Mouse (Mus musculus): Measurements from ENCODE around the gene Ubap1l. TPM values are rescaled to one million over a fixed set of nuclear protein-coding genes. Genes with fewer than 3 reads are reported as not detected.

Gene Ubap1l
- polyA plus RNA-seq, 1 experiment from 2014 or later = 0.19 TPM

GRCm38 (mm10) chr9:65358956-65359480, 1.8 kb upstream of the Ubap1l start:
- DNase-seq (ENCODE audit: low spot score) = no peak
- no peak overlapping the region for H3K4me2 ChIP-seq
- H3K27ac ChIP-seq (ENCODE audit: low read depth, low read length) = no peak overlapping the region
- peak; percentile 76 for ATAC-seq (replicated peaks; ENCODE audit: low FRiP score)
- H3K27me3 ChIP-seq (replicated peaks; ENCODE audit: control insufficient read depth, insufficient read depth, low read length) = no peaks in the 10 kb centered on the region
- no peak overlapping the region for H3K4me3 ChIP-seq (ENCODE audit: low read depth, low read length)
- 0 out of 2 replicates have a peak, but pooled peaks cover 6% of the 10 kb centered on the region for H3K4me1 ChIP-seq (replicated peaks; ENCODE audit: control insufficient read depth, insufficient read depth, low read length)
- no peaks in the 10 kb centered on the region for H3K9me3 ChIP-seq (ENCODE audit: control insufficient read depth, low read length)
- peaks cover 11% of the 10 kb centered on the region for H3K36me3 ChIP-seq (ENCODE audit: control insufficient read depth, insufficient read depth, low read length)
- H3K9ac ChIP-seq (ENCODE audit: low read depth, low read length) = no peak overlapping the region
- 98% methylated on average over 1 of the region's 1 CpGs for WGBS

DNA sequence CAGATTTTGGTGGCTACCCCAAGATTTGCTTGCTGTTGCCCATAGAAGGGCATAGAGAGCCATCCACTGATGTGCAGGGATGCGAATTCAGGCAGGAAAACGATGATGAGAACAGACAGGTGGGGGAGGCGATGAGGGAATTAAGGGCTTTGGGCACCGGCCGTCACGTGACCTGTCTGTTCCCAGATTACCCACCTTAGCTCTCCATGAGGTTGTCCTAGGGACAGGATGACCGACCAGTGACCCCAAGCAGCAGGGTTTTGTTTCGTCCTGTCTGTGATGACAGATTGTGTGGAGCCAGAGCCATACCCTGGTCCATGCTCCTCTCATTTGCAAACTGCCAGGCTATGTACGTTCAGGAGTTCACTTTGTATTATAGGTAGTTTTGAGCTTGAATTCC, 2.8 kb downstream of the Ubap1l start:
- H3K4me1 ChIP-seq (replicated peaks; ENCODE audit: control insufficient read depth, insufficient read depth, low read length) = 0 out of 2 replicates have a peak, but pooled peaks cover 5% of the 10 kb centered on the region
- no peak for DNase-seq (ENCODE audit: low spot score)
- H3K4me3 ChIP-seq (ENCODE audit: low read depth, low read length) = no peak overlapping the region
- H3K27ac ChIP-seq (ENCODE audit: low read depth, low read length) = no peak overlapping the region
- 71% methylated on average over 9 of the region's 9 CpGs for WGBS
- H3K36me3 ChIP-seq (ENCODE audit: control insufficient read depth, insufficient read depth, low read length) = peaks cover 7% of the 10 kb centered on the region
- H3K9me3 ChIP-seq (ENCODE audit: control insufficient read depth, low read length) = no peaks in the 10 kb centered on the region
- no peak overlapping the region for H3K9ac ChIP-seq (ENCODE audit: low read depth, low read length)
- H3K4me2 ChIP-seq = no peak overlapping the region
- ATAC-seq (replicated peaks; ENCODE audit: low FRiP score) = no peak
- no peaks in the 10 kb centered on the region for H3K27me3 ChIP-seq (replicated peaks; ENCODE audit: control insufficient read depth, insufficient read depth, low read length)

- no peak overlapping the region for H3K4me3 ChIP-seq (ENCODE audit: low read depth, low read length)
- H3K4me2 ChIP-seq = no peak overlapping the region
- H3K27me3 ChIP-seq (replicated peaks; ENCODE audit: control insufficient read depth, insufficient read depth, low read length) = no peaks in the 10 kb centered on the region
- DNase-seq (ENCODE audit: low spot score) (no peak), ATAC-seq (replicated peaks; ENCODE audit: low FRiP score) (no peak)
- no peak overlapping the region for H3K27ac ChIP-seq (ENCODE audit: low read depth, low read length)
- no peaks in the 10 kb centered on the region for H3K36me3 ChIP-seq (ENCODE audit: control insufficient read depth, insufficient read depth, low read length)
- 88% methylated on average over 7 of the region's 7 CpGs for WGBS
- H3K9ac ChIP-seq (ENCODE audit: low read depth, low read length) = no peak overlapping the region
- H3K9me3 ChIP-seq (ENCODE audit: control insufficient read depth, low read length) = no peaks in the 10 kb centered on the region
- no peaks in the 10 kb centered on the region for H3K4me1 ChIP-seq (replicated peaks; ENCODE audit: control insufficient read depth, insufficient read depth, low read length)
Observed at GRCm38 (mm10) chr9:65365721-65366120, 4.9 kb downstream of the Ubap1l start.

DNA sequence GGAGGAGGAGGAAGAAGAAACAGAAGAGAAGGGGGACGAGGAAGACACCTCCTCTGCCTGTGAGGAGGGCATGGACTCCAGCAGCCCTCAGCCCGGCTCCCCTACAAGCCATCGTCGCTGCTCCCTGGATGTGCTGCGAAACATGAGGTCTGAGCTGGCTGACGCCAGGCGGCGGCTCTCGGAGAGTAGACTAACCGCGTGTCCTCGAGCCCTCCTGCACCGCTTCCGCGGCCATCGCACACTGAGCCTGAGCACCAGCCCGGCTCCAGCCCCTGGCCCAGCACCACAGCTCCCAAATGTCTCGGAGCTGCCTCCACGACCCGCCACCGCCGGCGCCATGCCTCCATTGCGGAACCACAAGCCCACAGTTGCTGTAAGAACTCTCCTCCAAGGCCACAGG, 10.9 kb downstream of the Ubap1l start:
- Histone ChIP-seq H3K27me3 (replicated peaks; ENCODE audit: control insufficient read depth, insufficient read depth, low read length) (no peaks in the 10 kb centered on the region), H3K9me3 (ENCODE audit: control insufficient read depth, low read length) (no peaks in the 10 kb centered on the region), H3K9ac (ENCODE audit: low read depth, low read length) (no peak overlapping the region), H3K4me1 (replicated peaks; ENCODE audit: control insufficient read depth, insufficient read depth, low read length) (no peaks in the 10 kb centered on the region), H3K36me3 (ENCODE audit: control insufficient read depth, insufficient read depth, low read length) (no peaks in the 10 kb centered on the region), H3K27ac (ENCODE audit: low read depth, low read length) (no peak overlapping the region), H3K4me3 (ENCODE audit: low read depth, low read length) (no peak overlapping the region), H3K4me2 (no peak overlapping the region)
- 80% methylated on average over 24 of the region's 24 CpGs for WGBS
- ATAC-seq (replicated peaks; ENCODE audit: low FRiP score) (no peak), DNase-seq (ENCODE audit: low spot score) (no peak)

DNA sequence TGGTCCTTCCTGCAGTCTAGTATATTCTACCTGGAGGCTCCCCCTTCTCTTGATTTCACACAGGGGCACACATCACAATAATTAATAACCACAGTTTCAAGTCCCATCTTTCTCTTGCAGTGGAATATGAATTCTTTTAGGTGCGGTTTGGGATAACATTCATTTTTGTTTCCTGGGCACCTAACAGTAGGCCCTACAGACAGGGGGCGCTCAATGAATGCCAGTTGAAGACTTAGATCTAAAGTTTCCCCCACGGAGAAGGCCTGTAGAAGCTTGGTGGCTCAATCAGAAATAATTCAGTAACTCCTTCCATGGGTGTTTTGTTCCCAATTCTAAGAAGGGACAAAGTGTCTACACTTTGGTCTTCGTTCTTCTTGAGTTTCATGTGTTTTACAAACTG, 11.6 kb downstream of the Ubap1l start:
- WGBS = 66% methylated on average over 4 of the region's 4 CpGs
- ATAC-seq (replicated peaks; ENCODE audit: low FRiP score) (no peak), DNase-seq (ENCODE audit: low spot score) (no peak)
- no peak overlapping the region for H3K4me2 ChIP-seq
- H3K4me3 ChIP-seq (ENCODE audit: low read depth, low read length) = no peak overlapping the region
- no peaks in the 10 kb centered on the region for H3K36me3 ChIP-seq (ENCODE audit: control insufficient read depth, insufficient read depth, low read length)
- no peaks in the 10 kb centered on the region for H3K9me3 ChIP-seq (ENCODE audit: control insufficient read depth, low read length)
- no peaks in the 10 kb centered on the region for H3K27me3 ChIP-seq (replicated peaks; ENCODE audit: control insufficient read depth, insufficient read depth, low read length)
- no peak overlapping the region for H3K27ac ChIP-seq (ENCODE audit: low read depth, low read length)
- H3K4me1 ChIP-seq (replicated peaks; ENCODE audit: control insufficient read depth, insufficient read depth, low read length) = no peaks in the 10 kb centered on the region
- H3K9ac ChIP-seq (ENCODE audit: low read depth, low read length) = no peak overlapping the region

- Histone ChIP-seq H3K36me3 (ENCODE audit: control insufficient read depth, insufficient read depth, low read length) (no peaks in the 10 kb centered on the region), H3K9ac (ENCODE audit: low read depth, low read length) (no peak overlapping the region), H3K4me1 (replicated peaks; ENCODE audit: control insufficient read depth, insufficient read depth, low read length) (no peaks in the 10 kb centered on the region), H3K9me3 (ENCODE audit: control insufficient read depth, low read length) (no peaks in the 10 kb centered on the region), H3K4me3 (ENCODE audit: low read depth, low read length) (no peak overlapping the region), H3K27me3 (replicated peaks; ENCODE audit: control insufficient read depth, insufficient read depth, low read length) (no peaks in the 10 kb centered on the region), H3K27ac (ENCODE audit: low read depth, low read length) (no peak overlapping the region), H3K4me2 (no peak overlapping the region)
- ATAC-seq (replicated peaks; ENCODE audit: low FRiP score) = no peak
- DNase-seq (ENCODE audit: low spot score) = no peak
- 80% methylated on average over 5 of the region's 5 CpGs for WGBS
Observed at GRCm38 (mm10) chr9:65374468-65375162, 13.8 kb downstream of the Ubap1l start.

DNA sequence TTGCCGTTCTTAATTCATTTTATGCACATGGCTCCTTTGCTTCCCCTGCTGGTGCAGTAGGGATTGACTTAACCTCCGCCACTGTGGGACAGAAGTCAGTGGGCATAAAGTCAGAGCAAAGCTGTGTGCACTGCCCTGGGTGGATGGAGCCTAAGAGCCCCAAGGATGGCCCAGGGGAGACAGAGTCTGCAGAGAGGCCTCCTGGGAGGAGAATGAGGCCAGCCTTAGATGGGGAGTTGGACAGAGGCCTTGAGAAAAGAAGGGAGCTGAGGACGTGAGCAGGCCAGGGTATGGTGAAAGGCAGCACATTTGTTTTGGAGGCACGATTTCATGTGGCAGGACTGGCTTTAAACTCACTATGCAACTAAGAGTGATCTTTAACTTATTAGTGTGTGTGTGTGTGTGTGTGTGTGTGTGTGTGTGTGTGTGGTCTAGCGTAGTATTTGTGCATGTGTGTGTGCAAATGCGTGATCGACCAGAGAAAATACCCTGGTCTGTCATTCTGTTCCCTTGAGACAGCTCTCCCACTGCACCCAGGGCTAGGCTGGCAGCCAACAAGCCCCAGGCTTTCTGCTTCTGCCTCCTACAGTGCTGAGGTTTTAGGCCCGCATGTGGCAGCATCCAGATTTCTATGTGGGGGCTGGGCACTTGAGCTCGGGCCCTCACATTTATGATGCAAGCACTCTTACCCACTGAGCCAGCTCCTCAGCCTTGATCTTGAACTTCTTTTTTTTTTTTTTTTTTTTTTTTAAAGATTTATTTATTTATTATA, 14.5 kb downstream of the Ubap1l start:
- Histone ChIP-seq H3K4me3 (ENCODE audit: low read depth, low read length) (no peak overlapping the region), H3K9me3 (ENCODE audit: control insufficient read depth, low read length) (no peaks in the 10 kb centered on the region), H3K27ac (ENCODE audit: low read depth, low read length) (no peak overlapping the region), H3K9ac (ENCODE audit: low read depth, low read length) (no peak overlapping the region), H3K4me1 (replicated peaks; ENCODE audit: control insufficient read depth, insufficient read depth, low read length) (no peaks in the 10 kb centered on the region), H3K36me3 (ENCODE audit: control insufficient read depth, insufficient read depth, low read length) (no peaks in the 10 kb centered on the region), H3K4me2 (no peak overlapping the region), H3K27me3 (replicated peaks; ENCODE audit: control insufficient read depth, insufficient read depth, low read length) (no peaks in the 10 kb centered on the region)
- ATAC-seq (replicated peaks; ENCODE audit: low FRiP score) (no peak), DNase-seq (ENCODE audit: low spot score) (no peak)
- WGBS = 84% methylated on average over 9 of the region's 9 CpGs

DNA sequence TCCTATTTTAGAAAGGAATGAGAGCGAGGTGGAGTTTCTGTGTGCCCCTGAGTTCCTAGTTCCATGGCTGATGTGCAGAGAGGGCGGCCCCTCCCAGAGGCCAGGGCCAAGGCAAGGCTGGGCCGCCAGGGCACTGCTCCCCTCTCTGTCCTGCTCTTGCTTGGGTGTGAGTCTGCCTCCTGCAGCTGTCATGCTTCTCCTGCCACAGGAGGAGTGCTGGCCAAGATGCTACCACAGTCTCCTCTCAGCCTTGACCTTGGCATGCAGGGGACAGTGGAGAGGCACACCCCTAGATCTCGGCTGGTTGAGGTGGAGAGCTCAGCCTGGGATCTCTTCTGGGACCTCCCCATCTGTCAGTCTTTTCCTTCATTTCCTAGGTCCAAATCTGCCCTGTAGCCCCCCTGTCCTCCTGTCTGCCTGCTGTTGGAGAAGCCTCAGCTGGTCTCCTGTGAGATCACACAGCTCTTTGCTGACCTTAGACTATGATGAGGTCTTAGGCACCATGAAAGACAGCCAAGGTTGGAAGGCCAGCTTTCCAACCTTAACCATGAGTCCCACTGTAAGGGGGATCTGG, 20.3 kb downstream of the Ubap1l start:
- DNase-seq (ENCODE audit: low spot score) (no peak), ATAC-seq (replicated peaks; ENCODE audit: low FRiP score) (no peak)
- WGBS = 77% methylated on average over 4 of the region's 4 CpGs
- no peaks in the 10 kb centered on the region for H3K36me3 ChIP-seq (ENCODE audit: control insufficient read depth, insufficient read depth, low read length)
- H3K27me3 ChIP-seq (replicated peaks; ENCODE audit: control insufficient read depth, insufficient read depth, low read length) = 0 out of 2 replicates have a peak, but pooled peaks cover 2% of the 10 kb centered on the region
- no peaks in the 10 kb centered on the region for H3K9me3 ChIP-seq (ENCODE audit: control insufficient read depth, low read length)
- no peak overlapping the region for H3K4me2 ChIP-seq
- no peak overlapping the region for H3K9ac ChIP-seq (ENCODE audit: low read depth, low read length)
- H3K4me1 ChIP-seq (replicated peaks; ENCODE audit: control insufficient read depth, insufficient read depth, low read length) = no peaks in the 10 kb centered on the region
- no peak overlapping the region for H3K27ac ChIP-seq (ENCODE audit: low read depth, low read length)
- H3K4me3 ChIP-seq (ENCODE audit: low read depth, low read length) = no peak overlapping the region
